Mouse (Mus musculus) cortical plate, adult 2 months (tissue): ENCODE data around the gene Hist1h3h. TPM values are rescaled to one million over a fixed set of nuclear protein-coding genes. Genes with fewer than 3 reads are reported as not detected.
A peak's percentile ranks its signal among the peaks of the same experiment; 100 is the strongest.
"Not testable (repeated sequence)": the region's sequence is repeated elsewhere in the genome, so short reads cannot be mapped to it uniquely, and the experiment has no call there.

Experiments used
- H3K27ac ChIP-seq: fragments of 200-500 bp; 2 replicates; pipeline ENCODE4 v1.5.1; 2012; ENCODE audit warnings: low read length, control low read depth, inconsistent platforms; ENCODE audit not compliant: insufficient read depth
- H3K4me1 ChIP-seq: fragments of 200-500 bp; 2 replicates; pipeline ENCODE4 v1.6.1; 2011; ENCODE audit warnings: low read length; ENCODE audit not compliant: control insufficient read depth, insufficient read depth
- H3K4me3 ChIP-seq: fragments of 200-500 bp; 2 replicates; pipeline ENCODE4 v1.5.1; 2011; ENCODE audit warnings: mild to moderate bottlenecking, low read length, control low read depth; ENCODE audit not compliant: insufficient read depth
- CTCF ChIP-seq: fragments of 200-500 bp; IDR thresholded peaks from 2 replicates; pipeline ENCODE4 v1.5.1; 2011; ENCODE audit warnings: mild to moderate bottlenecking, control low read depth, low read length; ENCODE audit not compliant: insufficient read depth; ENCODE audit errors: extremely low read depth
- POLR2A ChIP-seq: fragments of 200-500 bp; IDR thresholded peaks from 2 replicates; pipeline ENCODE4 v1.6.1; 2011; ENCODE audit warnings: mild to moderate bottlenecking, low read length, control low read depth; ENCODE audit not compliant: insufficient read depth; ENCODE audit errors: extremely low read depth
- polyA plus RNA-seq: library from polyadenylated mRNA; depleted of rRNA; stranded (reverse); fragments of >200 nt; gene quantifications from 2 replicates; pipeline ENCODE4 v1.2.3, GENCODE M21; 2012; rRNA removed

The Hist1h3h gene
- 0.91 and 3.1 TPM in 2 replicates for polyA plus RNA-seq

- H3K4me1 ChIP-seq: not testable (repeated sequence)
- Histone ChIP-seq H3K4me3 (peak within 1 kb of the TSS; percentile 33), H3K27ac (peak within 1 kb of the TSS; percentile 97)
- peak; percentile 88 for TF ChIP-seq POLR2A
Measured at GRCm38 (mm10) chr13:21717397-21718357, at the start of gene Hist1h3h. Gene Hist1h3h, plus strand, starts transcription at chr13:21717659.

- H3K4me3 ChIP-seq: no peak within 1 kb of the TSS
- H3K4me1 ChIP-seq: no peaks in the 10 kb centered on the region
- no peak within 1 kb of the TSS for H3K27ac ChIP-seq
- TF ChIP-seq POLR2A (no peak), CTCF (no peak)
Measured at GRCm38 (mm10) chr13:21677305-21677704, 40.2 kb upstream of the Hist1h3h start, which contains the start of gene Olfr1360. Gene Olfr1360, minus strand, starts transcription at chr13:21677405.

- Histone ChIP-seq H3K4me1 (no peaks in the 10 kb centered on the region), H3K4me3 (no peak within 1 kb of the TSS), H3K27ac (no peak within 1 kb of the TSS)
- TF ChIP-seq POLR2A: no peak
Measured at GRCm38 (mm10) chr13:21697811-21698210, 19.6 kb upstream of the Hist1h3h start, which contains the start of gene Olfr1359. Gene Olfr1359, plus strand, starts transcription at chr13:21698111.

- Histone ChIP-seq H3K4me1 (no peaks in the 10 kb centered on the region), H3K4me3 (no peak overlapping the region), H3K27ac (no peak overlapping the region)
- TF ChIP-seq CTCF: no peak
- TF ChIP-seq POLR2A: no peak
Measured at GRCm38 (mm10) chr13:21706669-21707068, 10.8 kb upstream of the Hist1h3h start.

GRCm38 (mm10) chr13:21710031-21710711, 7.3 kb upstream of the Hist1h3h start:
- no peak overlapping the region for H3K27ac ChIP-seq
- H3K4me3 ChIP-seq: peak overlapping the region; percentile 85
- peaks cover 2% of the 10 kb centered on the region; the same call in 1 of the 2 replicates for H3K4me1 ChIP-seq
- TF ChIP-seq CTCF (peak; percentile 65), POLR2A (no peak)

GRCm38 (mm10) chr13:21710821-21711525, 6.5 kb upstream of the Hist1h3h start:
- Histone ChIP-seq H3K4me1 (peaks cover 4% of the 10 kb centered on the region; the same call in 1 of the 2 replicates), H3K27ac (no peak overlapping the region), H3K4me3 (peak overlapping the region; percentile 85)
- TF ChIP-seq CTCF (no peak), POLR2A (no peak)

- peak overlapping the region; percentile 85; the same call in 1 of the 2 replicates for H3K4me3 ChIP-seq
Measured at GRCm38 (mm10) chr13:21711698-21712097, 5.8 kb upstream of the Hist1h3h start.

GRCm38 (mm10) chr13:21714725-21715124, 2.7 kb upstream of the Hist1h3h start:
- Histone ChIP-seq H3K4me3 (peak overlapping the region; percentile 33; the same call in 1 of the 2 replicates), H3K27ac (no peak overlapping the region), H3K4me1 (peaks cover 5% of the 10 kb centered on the region; the same call in 1 of the 2 replicates)
- TF ChIP-seq CTCF: peak; percentile 54; the same call in 1 of the 2 replicates
- no peak for TF ChIP-seq POLR2A

More at GRCm38 (mm10) chr13:21711698-21712097, 5.8 kb upstream of the Hist1h3h start:
- H3K4me1 ChIP-seq: peaks cover 4% of the 10 kb centered on the region; the same call in 1 of the 2 replicates
- no peak overlapping the region for H3K27ac ChIP-seq
- no peak for TF ChIP-seq POLR2A
- TF ChIP-seq CTCF: no peak

- Histone ChIP-seq H3K27ac (no peak overlapping the region), H3K4me3 (peak overlapping the region; percentile 33), H3K4me1 (peaks cover 5% of the 10 kb centered on the region; the same call in 1 of the 2 replicates)
- TF ChIP-seq POLR2A: no peak
- TF ChIP-seq CTCF: no peak
Measured at GRCm38 (mm10) chr13:21715131-21715863, 2.2 kb upstream of the Hist1h3h start.
